Mouse (Mus musculus) G1E (cell line): ENCODE data around the gene Cpa4. TPM values are rescaled to one million over a fixed set of nuclear protein-coding genes. Genes with fewer than 3 reads are reported as not detected.

Source experiments
- ATAC-seq: 2 replicates; pipeline ENCODE4 v1.8.0; 2016; ENCODE audit warnings: mild to moderate bottlenecking; ENCODE audit not compliant: insufficient number of reproducible peaks, poor library complexity, low FRiP score, severe bottlenecking; ENCODE audit errors: extremely low read depth
- DNase-seq: peaks from one replicate; pipeline ENCODE4 v3.0.0; 2012; ENCODE audit warnings: low spot score
- H3K27me3 ChIP-seq: 2 replicates; pipeline ENCODE4 v1.6.1; 2012; ENCODE audit warnings: mild to moderate bottlenecking, low read length, inconsistent platforms; ENCODE audit not compliant: insufficient read depth
- H3K36me3 ChIP-seq: replicated peaks from 2 replicates; pipeline ENCODE3; 2012; ENCODE audit warnings: mild to moderate bottlenecking, inconsistent platforms
- H3K4me1 ChIP-seq: 2 replicates; pipeline ENCODE4 v1.6.1; 2012; ENCODE audit warnings: low read depth, low read length, inconsistent platforms, mixed read lengths; ENCODE audit not compliant: insufficient read depth
- H3K4me3 ChIP-seq: 2 replicates; pipeline ENCODE4 v1.5.1; 2012; ENCODE audit warnings: low read depth, mild to moderate bottlenecking, inconsistent platforms, low read length, moderate library complexity, mixed read lengths
- H3K9me3 ChIP-seq: replicated peaks from 2 replicates; pipeline ENCODE4 v1.6.1; 2012; ENCODE audit warnings: inconsistent platforms
- CTCF ChIP-seq: IDR thresholded peaks from 2 replicates; pipeline ENCODE4 v1.5.1; 2012; ENCODE audit warnings: low read depth, low read length, inconsistent platforms, mixed read lengths
- GATA1 ChIP-seq: IDR thresholded peaks from 2 replicates; pipeline ENCODE4 v1.6.1; 2012; ENCODE audit warnings: borderline replicate concordance, low read length, inconsistent platforms, mixed read lengths
- GATA2 ChIP-seq: IDR thresholded peaks from 2 replicates; pipeline ENCODE4 v1.6.1; 2012; ENCODE audit warnings: low read depth, low read length, inconsistent platforms, borderline replicate concordance
- POLR2AphosphoS5 ChIP-seq: IDR thresholded peaks from 2 replicates; pipeline ENCODE4 v1.6.1; 2012; ENCODE audit warnings: low read depth, low read length, inconsistent platforms; ENCODE audit not compliant: insufficient replicate concordance
- TAL1 ChIP-seq: conservative IDR thresholded peaks from 2 replicates; pipeline ENCODE4 v1.6.1; 2012; ENCODE audit warnings: low read depth, low read length, inconsistent platforms, mixed read lengths
- polyA plus RNA-seq: library from polyadenylated mRNA; stranded (reverse); fragments of >175 nt; gene quantifications from 2 replicates; pipeline ENCODE4 v1.2.3, GENCODE M21; 2012
- total RNA-seq, 2 experiments: library from RNA; stranded (forward) in 1 of 2; stranded (reverse) in 1 of 2; fragments of 200-1000 nt in 1 of 2; fragments of >200 nt in 1 of 2; fragmentation: Nextera tagmentation in 1 of 2; gene quantifications; 2 replicates each; pipeline ENCODE4 v1.2.3; 2014 to 2017

The Cpa4 gene
- total RNA-seq (2014; fragmentation: Nextera tagmentation) (not detected in 2 replicates), total RNA-seq (2017) (0.05 TPM in 1 of 2 replicates, not detected in the other), polyA plus RNA-seq (not detected in 2 replicates)

DNA sequence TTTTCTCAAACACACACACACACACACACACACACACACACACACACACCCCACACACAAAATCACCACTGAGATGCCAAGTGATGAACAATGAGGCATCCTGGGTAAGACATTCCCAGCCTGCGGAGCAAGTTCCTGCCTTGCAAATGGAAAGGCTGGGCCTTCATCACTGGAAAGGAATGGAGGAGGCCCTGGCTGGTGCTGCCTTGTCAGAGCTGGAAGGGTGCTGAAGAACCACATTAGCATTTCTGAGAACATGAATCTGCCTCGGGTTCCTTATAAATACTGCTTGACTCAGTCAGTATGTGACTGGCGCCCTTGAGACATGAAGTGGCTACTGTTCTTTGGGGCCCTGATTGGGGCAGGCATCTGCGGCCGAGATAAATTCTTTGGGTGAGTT is at the start of gene Cpa4:
Gene Cpa4, plus strand, starts transcription at position 301 of the 400 bp plus-strand sequence.
- Histone ChIP-seq H3K9me3 (no peaks in the 10 kb centered on the region), H3K27me3 (peaks cover 25% of the 10 kb centered on the region), H3K4me1 (no peaks in the 10 kb centered on the region), H3K4me3 (no peak within 1 kb of the TSS), H3K36me3 (no peaks in the 10 kb centered on the region)
- no peak for ATAC-seq
- TF ChIP-seq CTCF = no peak
- no peak for TF ChIP-seq POLR2AphosphoS5
- no peak for TF ChIP-seq GATA1
- no peak for TF ChIP-seq GATA2
- no peak for TF ChIP-seq TAL1
- DNase-seq = no peak

GRCm38 (mm10) chr6:30520400-30520799 is 47.8 kb upstream of the Cpa4 start:
- DNase-seq = no peak
- no peak overlapping the region for H3K4me3 ChIP-seq
- H3K4me1 ChIP-seq = no peaks in the 10 kb centered on the region
- TF ChIP-seq CTCF = no peak
- TF ChIP-seq TAL1 = no peak
- TF ChIP-seq POLR2AphosphoS5 = no peak
- no peak for TF ChIP-seq GATA2
- no peaks in the 10 kb centered on the region for H3K9me3 ChIP-seq
- ATAC-seq = no peak
- H3K27me3 ChIP-seq = peaks cover 33% of the 10 kb centered on the region
- no peaks in the 10 kb centered on the region for H3K36me3 ChIP-seq

- no peak for ATAC-seq
- peaks cover 41% of the 10 kb centered on the region for H3K27me3 ChIP-seq
- no peaks in the 10 kb centered on the region for H3K36me3 ChIP-seq
Observed at GRCm38 (mm10) chr6:30525456-30526332, 42.5 kb upstream of the Cpa4 start.

DNA sequence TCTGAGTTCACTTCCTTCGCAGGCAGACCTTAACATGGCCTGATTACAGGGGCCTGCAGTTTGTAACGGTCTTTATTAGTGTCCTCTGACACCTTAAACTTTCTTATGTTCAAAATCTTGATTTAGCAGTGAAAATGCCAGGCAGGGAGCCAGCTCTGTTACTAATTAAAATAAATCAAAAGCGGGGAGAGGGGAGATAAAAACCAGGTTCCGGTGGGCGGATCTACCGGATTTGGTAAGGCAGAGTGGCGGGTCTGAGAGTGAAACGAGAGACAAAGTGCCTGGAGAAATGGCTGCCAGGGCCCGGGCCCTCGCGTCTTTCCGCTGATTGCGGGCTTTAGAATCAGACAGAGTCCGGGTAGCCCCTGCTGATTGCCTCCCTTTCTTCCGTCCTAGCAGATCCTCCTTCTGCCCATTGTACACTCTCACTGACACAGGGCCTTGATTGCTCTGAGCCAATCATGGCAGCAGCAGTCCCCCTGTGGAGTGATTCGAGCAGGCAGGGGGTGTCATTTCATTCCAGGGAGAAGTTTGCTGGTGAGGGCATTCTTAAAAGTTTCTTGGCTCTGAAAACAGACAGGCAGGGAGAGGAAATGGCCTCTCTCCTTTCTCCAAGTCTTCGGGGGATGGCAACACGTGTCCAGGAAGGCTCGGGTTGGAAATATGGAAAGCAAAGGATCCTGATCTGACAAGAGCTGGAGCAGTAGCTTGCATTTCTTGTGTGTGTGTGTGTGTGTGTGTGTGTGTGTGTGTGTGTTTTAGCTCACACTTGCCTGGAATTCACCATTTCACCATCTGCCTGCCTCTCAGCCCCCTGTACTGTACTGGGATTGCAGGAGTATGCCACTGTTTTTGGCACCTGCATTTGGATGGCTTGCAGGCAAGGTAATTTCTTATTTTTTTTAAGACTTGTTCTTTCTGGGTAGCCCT is 41.3 kb upstream of the Cpa4 start:
- Histone ChIP-seq H3K27me3 (peaks cover 32% of the 10 kb centered on the region), H3K4me3 (no peak overlapping the region), H3K36me3 (no peaks in the 10 kb centered on the region), H3K4me1 (no peaks in the 10 kb centered on the region), H3K9me3 (no peaks in the 10 kb centered on the region)
- ATAC-seq (no peak), DNase-seq (no peak)
- TF ChIP-seq TAL1 (no peak), POLR2AphosphoS5 (no peak), GATA1 (no peak), CTCF (no peak), GATA2 (no peak)

More at GRCm38 (mm10) chr6:30525456-30526332, 42.5 kb upstream of the Cpa4 start:
- Histone ChIP-seq H3K4me3 (no peak overlapping the region), H3K4me1 (no peaks in the 10 kb centered on the region), H3K9me3 (no peaks in the 10 kb centered on the region)
- DNase-seq = no peak
- TF ChIP-seq GATA2 (no peak), CTCF (no peak), TAL1 (no peak), GATA1 (no peak), POLR2AphosphoS5 (no peak)

GRCm38 (mm10) chr6:30528800-30529199 is 39.4 kb upstream of the Cpa4 start:
- H3K36me3 ChIP-seq = no peaks in the 10 kb centered on the region
- ATAC-seq (no peak), DNase-seq (no peak)
- H3K27me3 ChIP-seq = peaks cover 29% of the 10 kb centered on the region
- no peaks in the 10 kb centered on the region for H3K4me1 ChIP-seq
- H3K9me3 ChIP-seq = no peaks in the 10 kb centered on the region
- no peak overlapping the region for H3K4me3 ChIP-seq
- TF ChIP-seq GATA1 (no peak), CTCF (no peak), TAL1 (no peak), GATA2 (no peak), POLR2AphosphoS5 (no peak)
